Mouse (Mus musculus): ENCODE results near the gene Alg2.

Alg2 gene

GRCm38 (mm10) chr4:47449586-47450522 lies 24.3 kb downstream of the Alg2 start:
- DNase-seq = no peak

DNA sequence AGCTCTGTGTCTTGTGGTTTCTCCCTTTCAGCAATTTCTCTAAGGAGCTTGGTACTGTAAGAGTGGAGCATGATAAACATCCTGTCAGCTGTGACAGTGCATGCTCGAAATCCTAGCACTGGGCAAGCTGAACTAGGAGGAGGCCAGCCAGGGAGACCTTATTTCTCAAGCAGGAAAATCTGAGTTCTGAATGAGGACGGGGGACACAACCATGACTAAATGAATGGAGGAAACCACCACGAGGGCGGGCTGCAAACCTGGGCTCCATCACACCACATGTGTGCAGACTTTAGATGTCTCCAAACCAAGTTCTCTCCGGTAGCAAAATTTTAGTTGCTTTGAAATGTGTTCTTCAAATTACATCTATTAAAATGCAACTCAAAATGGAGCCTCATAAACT lies 25.0 kb downstream of the Alg2 start:
- no peak for DNase-seq

DNA sequence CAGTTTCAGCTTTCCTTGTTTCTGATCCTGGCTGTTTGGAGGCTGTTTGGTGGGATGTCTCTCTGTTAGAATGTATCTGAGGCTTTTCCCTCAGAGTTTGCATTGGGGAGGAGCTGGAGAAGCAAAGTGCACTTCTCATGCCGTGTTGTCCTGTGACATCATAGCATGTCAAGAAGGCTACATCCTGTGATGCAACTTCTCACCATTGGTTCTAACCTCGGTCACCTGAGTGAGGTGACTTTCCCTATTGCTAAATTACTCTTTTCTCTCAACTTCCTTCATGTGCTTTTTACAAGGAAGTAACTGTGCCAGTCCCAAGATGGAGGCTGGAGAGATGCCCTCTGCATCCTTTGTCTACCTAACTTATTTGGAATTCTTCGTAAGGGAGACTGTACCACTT lies 25.6 kb downstream of the Alg2 start:
- no peak for DNase-seq

DNA sequence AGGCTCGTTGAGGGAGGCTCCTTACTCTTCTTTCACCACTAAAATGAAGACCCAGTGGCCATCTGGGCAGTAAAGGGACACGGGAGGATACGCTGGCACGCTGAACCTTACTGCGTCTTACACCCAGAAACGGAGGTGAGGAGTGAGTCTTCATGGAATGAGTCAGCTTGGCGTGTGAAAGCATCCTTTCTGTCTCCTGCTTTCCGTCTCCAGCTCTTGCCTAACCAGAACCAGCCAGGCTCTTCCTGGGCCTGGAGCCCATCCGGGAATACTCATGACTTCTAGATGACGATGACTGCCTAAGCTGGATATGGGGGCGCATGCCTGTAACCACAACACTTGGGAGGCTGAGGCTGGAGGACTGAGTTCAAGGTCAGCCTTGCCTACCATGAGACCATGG lies 33.2 kb downstream of the Alg2 start:
- DNase-seq = no peak

- DNase-seq = no peak
Measured at GRCm38 (mm10) chr4:47438956-47439355, 35.2 kb downstream of the Alg2 start.

DNA sequence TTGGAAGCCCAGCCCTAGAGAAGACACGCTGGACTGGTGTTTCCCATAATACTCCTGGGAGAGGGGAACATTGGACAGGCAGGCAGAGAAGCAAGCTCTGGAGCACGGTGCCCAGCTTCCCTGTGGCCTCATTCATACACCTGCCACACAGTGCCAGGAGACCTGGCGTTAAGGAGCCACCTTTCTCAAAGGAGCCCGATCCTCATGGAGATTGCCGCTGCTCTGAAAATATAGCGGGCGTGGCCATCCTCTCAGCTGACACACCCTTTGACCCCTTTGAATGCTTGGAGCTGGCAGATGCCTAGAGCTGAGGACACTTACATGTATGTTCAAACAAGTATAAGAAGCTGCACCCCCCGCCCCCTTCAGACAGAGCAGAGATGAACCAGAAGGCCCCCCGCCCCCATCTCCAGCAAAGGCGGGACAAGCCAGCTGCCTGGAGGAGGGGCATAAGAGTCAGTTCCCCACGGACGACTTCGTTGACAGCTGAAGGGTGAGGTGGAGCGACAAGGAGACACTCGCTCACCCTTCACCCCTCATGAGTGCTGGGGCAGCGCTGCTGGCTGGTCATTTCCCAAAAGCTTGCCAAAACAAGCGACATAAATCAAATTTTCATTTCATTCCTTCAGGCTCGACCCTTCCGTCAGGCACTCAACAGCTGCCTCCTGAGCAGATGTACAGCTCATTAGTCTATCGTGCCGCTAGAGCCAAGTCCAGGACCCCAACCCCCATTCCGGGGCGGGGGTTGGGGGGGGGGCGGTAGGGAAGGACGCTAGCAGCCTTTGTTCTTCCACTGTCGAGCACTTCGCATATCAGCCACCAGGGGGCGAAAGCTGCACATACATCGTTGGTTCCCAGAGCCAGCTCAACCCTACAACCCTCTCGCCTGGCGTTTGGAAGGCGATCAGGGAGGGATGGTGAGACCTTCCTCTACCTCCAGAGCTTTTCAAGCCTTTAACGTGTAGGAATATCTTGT lies 36.5 kb downstream of the Alg2 start:
- DNase-seq = peak; percentile 68

DNA sequence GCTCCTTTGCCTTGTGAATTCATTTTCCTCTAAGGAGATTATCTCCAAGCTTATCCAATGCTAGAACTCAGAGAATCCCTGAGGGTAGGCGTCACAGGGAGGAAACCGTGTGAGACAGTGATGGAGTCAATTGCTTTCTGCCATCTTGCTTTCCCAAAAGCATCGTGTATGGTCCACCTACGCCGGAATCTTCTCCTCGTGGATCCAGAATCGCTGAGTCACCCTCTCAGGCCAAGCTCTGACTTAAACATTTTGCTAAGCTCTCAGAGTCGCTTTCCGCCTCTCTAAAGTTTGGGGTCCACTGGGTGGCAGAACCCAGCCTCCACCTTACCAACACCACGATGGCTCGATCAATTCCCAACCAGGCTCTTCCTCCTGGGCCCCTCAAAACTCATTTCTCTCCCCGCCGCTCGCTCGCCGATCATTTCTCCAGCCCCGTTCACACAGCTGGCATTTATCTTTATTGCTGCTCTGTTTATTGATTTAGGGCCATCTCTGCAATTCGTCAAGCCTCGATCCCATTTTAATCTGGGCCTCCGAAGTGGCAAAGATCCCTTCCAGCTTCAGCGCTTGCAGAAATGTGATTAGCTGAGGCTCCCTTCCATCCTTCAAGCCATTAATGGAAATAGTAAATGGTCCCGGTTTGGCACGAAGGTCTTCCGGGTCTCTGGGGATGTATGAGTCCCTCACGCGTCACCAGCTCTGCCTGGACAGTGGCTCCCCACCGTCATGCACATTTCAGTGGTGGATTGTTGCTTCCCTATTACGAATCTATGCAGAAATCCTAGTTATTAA lies 38.4 kb downstream of the Alg2 start:
- DNase-seq = no peak

GRCm38 (mm10) chr4:47435131-47435530 lies 39.0 kb downstream of the Alg2 start:
- DNase-seq = no peak

GRCm38 (mm10) chr4:47432766-47433165 lies 41.4 kb downstream of the Alg2 start:
- DNase-seq = no peak

- DNase-seq = no peak
Measured at GRCm38 (mm10) chr4:47431081-47431480, 43.1 kb downstream of the Alg2 start.

DNA sequence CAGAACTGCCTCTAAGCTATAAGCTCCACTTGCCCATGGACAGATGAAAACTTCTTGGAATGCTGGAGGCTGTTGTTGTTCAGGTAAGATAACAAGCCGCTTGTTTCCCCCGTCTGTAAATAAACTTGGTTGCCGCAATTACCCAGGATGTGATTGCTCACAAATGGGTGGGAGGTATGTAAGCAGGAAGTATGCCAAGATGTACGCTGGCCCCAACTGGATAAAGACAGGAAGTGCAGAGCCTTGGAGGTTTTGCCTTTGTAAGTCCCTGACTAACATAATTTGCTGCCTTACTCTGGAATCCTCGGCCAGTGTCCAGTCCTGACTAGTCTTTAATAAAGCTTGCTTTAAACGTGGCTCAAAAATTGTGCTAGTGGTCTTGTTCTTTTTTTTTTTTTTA lies 43.6 kb downstream of the Alg2 start:
- no peak for DNase-seq

DNA sequence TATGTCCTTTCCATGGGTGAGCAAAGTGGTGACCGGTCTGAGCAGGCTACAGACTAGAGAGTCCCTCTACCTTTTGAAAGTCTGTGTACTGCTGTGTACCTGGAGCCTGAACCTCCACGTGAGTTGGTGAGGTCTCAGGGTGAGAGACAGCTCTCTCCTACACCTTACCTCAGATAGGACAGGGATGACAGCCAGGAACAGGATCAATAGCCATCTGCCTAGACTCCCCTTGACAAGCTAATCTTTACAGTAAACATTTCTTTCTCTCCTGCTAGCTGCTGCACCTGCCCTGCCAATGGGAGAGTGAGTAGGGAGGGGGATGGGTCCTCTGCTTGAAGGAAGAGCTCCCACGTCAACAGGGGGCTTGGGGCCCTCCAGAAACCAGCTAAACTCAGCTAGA lies 46.5 kb downstream of the Alg2 start:
- no peak for DNase-seq

GRCm38 (mm10) chr4:47425247-47425830 lies 48.8 kb downstream of the Alg2 start:
- DNase-seq = no peak

DNA sequence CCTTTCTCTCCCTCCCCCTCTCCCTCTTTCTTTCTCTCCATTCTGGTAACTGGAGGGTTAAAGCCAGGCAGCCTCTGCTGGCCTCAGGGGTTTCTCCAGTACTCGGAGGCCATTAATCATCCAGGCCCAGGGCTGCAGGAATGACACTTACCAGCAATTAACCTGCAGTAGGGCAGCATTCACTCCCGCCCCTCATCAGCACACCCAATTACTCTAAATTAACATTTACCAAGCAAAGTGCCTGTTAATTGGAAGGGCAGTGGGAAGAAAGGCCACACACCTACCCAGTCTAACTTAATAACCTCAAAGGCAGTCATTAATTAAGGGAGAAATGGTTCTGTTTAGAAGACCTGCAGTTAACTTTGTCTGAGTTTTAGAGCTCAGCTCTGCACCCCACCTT lies 49.8 kb downstream of the Alg2 start:
- DNase-seq = no peak

GRCm38 (mm10) chr4:47422946-47423345 lies 51.2 kb downstream of the Alg2 start:
- DNase-seq = no peak

DNA sequence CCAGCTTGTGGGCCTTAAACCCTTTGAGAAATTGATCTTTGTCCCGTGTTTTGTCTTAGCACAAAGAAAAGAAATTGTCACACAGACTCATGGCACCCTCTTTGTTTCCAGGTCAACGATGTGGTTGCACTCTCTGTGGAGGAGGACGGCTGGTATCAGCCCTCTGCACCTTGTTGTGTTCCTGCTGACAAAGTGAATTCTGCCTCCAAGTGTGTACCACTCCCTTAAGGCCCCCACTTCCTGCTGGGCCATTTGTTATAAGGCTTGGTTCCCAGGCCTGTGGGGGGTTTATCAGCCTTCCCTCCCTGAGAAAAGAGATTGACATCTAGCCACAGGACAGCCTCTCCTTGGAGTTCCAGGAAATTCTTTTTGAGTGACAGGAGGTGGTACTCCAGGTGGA lies 51.9 kb downstream of the Alg2 start:
- DNase-seq = no peak

GRCm38 (mm10) chr4:47420191-47420590 lies 53.9 kb downstream of the Alg2 start:
- no peak for DNase-seq

DNA sequence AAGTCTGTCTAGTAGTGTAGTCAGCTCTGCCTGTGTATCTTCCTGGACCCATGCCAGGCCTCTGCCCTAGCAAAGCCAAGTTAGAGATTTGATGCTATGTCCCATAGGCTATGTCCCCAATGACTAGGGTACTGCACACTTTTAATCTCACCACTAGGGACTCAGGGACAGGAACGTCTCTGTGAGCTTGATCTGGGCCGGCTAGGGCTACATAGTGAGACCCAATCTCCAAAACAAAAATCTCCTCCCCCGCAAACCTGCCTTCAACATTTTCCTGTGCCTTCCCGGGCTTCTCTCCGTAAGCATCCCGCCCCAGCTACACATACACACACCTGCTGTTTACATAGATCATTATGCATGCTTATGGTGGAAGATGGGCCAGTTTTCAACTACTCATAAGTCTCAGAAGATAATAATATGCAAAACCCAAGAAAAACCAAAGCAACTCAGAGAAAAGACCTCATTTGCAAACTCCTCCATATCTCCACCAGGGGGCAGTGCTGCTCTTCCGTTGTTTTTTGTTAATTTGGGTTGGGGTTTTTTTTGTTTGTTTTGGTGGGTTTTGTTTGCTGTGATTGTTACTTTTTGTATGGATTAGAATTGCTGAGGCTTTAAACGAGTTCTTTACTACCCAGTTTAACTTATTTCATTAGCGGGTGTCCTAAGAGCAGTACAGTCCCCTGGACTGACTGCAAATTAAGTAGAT lies 54.7 kb downstream of the Alg2 start:
- no peak for DNase-seq

DNA sequence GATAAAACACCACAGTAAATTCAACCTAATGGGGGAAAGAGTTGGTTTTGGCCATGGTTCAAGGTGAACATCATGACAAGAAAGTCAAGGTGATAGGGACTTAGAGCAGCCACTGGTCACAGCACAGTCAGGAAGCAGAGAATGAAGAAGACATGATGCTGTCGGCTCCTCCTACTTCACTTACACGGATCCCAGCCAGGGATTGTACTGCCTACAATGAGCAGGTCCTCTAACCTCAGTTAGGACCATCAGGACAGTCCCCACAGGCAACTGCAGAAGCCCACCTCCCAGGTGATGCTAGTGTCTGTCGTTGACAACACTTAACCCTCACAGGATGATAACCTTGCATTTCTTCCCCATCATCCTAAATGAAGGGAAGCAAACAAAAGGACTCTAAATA lies 56.3 kb downstream of the Alg2 start:
- DNase-seq = no peak
